Mouse (Mus musculus) forebrain, embryonic 10.5 days (tissue): ENCODE results near the gene Vamp3. TPM values are rescaled to one million over a fixed set of nuclear protein-coding genes. Genes with fewer than 3 reads are reported as not detected.
A peak's percentile ranks its signal among the peaks of the same experiment; 100 is the strongest.

Experiments used
- DNase-seq: peaks from one replicate; pipeline ENCODE4 v3.0.0-alpha.2; 2017; ENCODE audit warnings: low spot score; ENCODE audit errors: extremely low spot score
- H3K27ac ChIP-seq: fragments of 300-500 bp; sonication (generic); 2 replicates; pipeline ENCODE4 v1.5.1; 2016; ENCODE audit warnings: mild to moderate bottlenecking
- H3K27me3 ChIP-seq: fragments of 300-500 bp; sonication (generic); 2 replicates; pipeline ENCODE4 v1.6.1; 2016; ENCODE audit warnings: mild to moderate bottlenecking; ENCODE audit not compliant: poor library complexity, severe bottlenecking
- H3K36me3 ChIP-seq: fragments of 300-500 bp; sonication (generic); replicated peaks from 2 replicates; pipeline ENCODE4 v1.6.1; 2016; ENCODE audit warnings: mild to moderate bottlenecking, moderate library complexity
- H3K4me1 ChIP-seq: fragments of 300-500 bp; sonication (generic); 2 replicates; pipeline ENCODE4 v1.6.1; 2016
- H3K4me3 ChIP-seq: fragments of 300-500 bp; sonication (generic); 2 replicates; pipeline ENCODE4 v1.5.1; 2016; ENCODE audit warnings: mild to moderate bottlenecking, moderate library complexity
- H3K9me3 ChIP-seq: fragments of 300-500 bp; sonication (generic); 2 replicates; pipeline ENCODE4 v1.6.1; 2016; ENCODE audit warnings: mild to moderate bottlenecking, moderate library complexity
- WGBS: fragments of 180-500 bp; shearing (Covaris S2); methylation state at CpG from one replicate; pipeline ENCODE4 v1.1.7; 2016; 5-methylcytosine and 5-hydroxymethylcytosine counted together
- polyA plus RNA-seq: library from polyadenylated mRNA; unstranded; fragments of >200 nt; fragmentation: Nextera tagmentation; extraction: Ambion mirVana; gene quantifications from 2 replicates; pipeline ENCODE4 v1.2.1, GENCODE M21; 2016

Gene Vamp3
- 123 and 124 TPM in 2 replicates for polyA plus RNA-seq

DNA sequence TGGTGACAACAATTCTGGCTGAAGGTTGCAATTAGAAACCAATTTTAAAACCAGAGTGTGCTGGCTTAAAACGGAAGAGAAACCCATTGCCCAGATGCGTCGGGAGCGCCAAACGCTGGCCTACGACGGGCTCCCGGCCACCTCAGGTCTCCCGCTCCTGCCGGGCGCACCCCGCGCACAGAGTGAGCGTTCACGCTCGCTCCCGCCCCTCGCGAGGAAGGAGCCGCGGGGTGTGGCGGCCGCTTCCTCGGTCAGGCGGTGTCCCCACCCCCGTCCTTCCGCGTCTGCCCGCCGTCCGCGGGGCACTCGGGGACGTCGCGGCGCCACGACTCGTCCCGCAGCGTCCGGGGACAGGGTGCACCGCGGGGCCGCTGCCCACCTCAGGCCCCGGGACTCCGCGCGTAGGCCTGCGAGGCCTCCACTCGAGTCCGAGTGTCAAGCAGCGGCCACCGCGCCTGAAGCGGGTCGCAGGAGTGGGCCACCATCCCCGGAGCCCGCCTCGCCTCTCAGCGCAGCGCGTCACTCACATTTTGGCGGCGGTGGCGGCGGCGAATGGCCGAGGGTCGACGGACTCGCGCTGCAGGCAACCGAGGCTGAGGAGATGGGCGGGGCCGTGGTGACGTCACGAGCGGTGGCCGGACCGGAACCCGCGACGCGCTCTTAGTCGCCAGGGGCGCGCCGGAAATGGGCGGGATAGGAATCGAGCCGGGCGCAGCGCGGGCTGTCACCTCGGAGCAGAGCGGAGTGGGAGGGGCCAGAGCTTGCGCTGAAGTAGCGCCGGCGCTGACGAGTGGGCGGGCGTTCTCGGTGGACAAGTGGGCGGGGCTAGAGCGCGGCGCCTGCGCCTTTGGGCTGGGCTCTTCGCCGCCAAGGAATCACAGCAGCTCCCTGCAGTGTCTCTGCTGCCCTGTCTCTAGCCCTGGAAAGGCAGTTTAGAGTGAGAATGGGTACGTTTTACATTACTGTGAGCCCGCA, at the start of gene Vamp3:
TSS of gene Vamp3 (minus strand) at position 617 of the 975 bp plus-strand sequence.
- DNase-seq, result peak; percentile 99
- Histone ChIP-seq H3K4me3 (peak within 1 kb of the TSS; percentile 96), H3K4me1 (peaks cover 25% of the 10 kb centered on the region), H3K27ac (peak within 1 kb of the TSS; percentile 95), H3K27me3 (no peaks in the 10 kb centered on the region), H3K9me3 (peaks cover 10% of the 10 kb centered on the region; the same call in 1 of the 2 replicates), H3K36me3 (peaks cover 50% of the 10 kb centered on the region)
- WGBS, result under 1% methylated on average over 114 of the region's 114 CpGs

GRCm38 (mm10) chr4:151106468-151106867, 48.7 kb upstream of the Vamp3 start:
- 40% methylated on average over 10 of the region's 10 CpGs for WGBS

DNA sequence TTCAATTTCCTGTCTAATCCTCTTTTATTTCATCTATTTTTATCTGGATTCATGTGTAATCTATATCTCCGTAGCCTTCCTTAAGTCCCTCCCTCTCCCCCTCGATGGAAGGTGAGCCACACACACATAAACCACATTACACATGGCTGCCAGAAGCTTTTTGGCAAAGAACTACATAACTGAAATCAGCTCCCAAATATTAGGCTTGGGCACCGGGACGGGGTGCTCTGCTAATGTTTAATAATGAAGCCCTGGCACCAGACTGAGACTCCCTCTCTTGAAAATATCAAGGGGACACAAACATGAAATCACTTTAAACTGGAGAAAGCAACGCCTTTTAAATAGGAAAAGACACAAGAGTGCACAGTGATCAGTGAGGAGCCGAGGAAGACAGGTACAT, 48.1 kb upstream of the Vamp3 start:
- no peak for DNase-seq
- 91% methylated on average over 6 of the region's 6 CpGs for WGBS
- peaks cover 33% of the 10 kb centered on the region for H3K36me3 ChIP-seq
- H3K4me1 ChIP-seq, result peaks cover 41% of the 10 kb centered on the region
- H3K27me3 ChIP-seq, result peaks cover 45% of the 10 kb centered on the region
- H3K4me3 ChIP-seq, result peak overlapping the region; percentile 88; the same call in 1 of the 2 replicates
- no peak overlapping the region for H3K27ac ChIP-seq
- peaks cover 19% of the 10 kb centered on the region for H3K9me3 ChIP-seq

More at GRCm38 (mm10) chr4:151106468-151106867, 48.7 kb upstream of the Vamp3 start:
- DNase-seq, result no peak
- Histone ChIP-seq H3K9me3 (peaks cover 15% of the 10 kb centered on the region), H3K4me1 (peaks cover 41% of the 10 kb centered on the region), H3K27me3 (peaks cover 51% of the 10 kb centered on the region), H3K27ac (no peak overlapping the region; the same call in 1 of the 2 replicates), H3K4me3 (peak overlapping the region; percentile 88), H3K36me3 (peaks cover 27% of the 10 kb centered on the region)

- H3K4me3 ChIP-seq, result no peak overlapping the region
- H3K9me3 ChIP-seq, result peaks cover 19% of the 10 kb centered on the region
- H3K27me3 ChIP-seq, result peaks cover 28% of the 10 kb centered on the region
- H3K4me1 ChIP-seq, result peaks cover 35% of the 10 kb centered on the region
- H3K36me3 ChIP-seq, result peaks cover 40% of the 10 kb centered on the region
- H3K27ac ChIP-seq, result no peak overlapping the region
- DNase-seq, result no peak
- WGBS, result 93% methylated on average over 10 of the region's 10 CpGs
These were observed 46.4 kb upstream of the Vamp3 start for GRCm38 (mm10) chr4:151104147-151104546.

GRCm38 (mm10) chr4:151103646-151104045, 45.9 kb upstream of the Vamp3 start:
- Histone ChIP-seq H3K36me3 (peaks cover 40% of the 10 kb centered on the region), H3K4me1 (peaks cover 30% of the 10 kb centered on the region), H3K9me3 (peaks cover 19% of the 10 kb centered on the region), H3K4me3 (no peak overlapping the region), H3K27me3 (peaks cover 23% of the 10 kb centered on the region), H3K27ac (no peak overlapping the region)
- no peak for DNase-seq
- 91% methylated on average over 11 of the region's 11 CpGs for WGBS

- 89% methylated on average over 11 of the region's 11 CpGs for WGBS
- Histone ChIP-seq H3K4me3 (no peak overlapping the region), H3K27ac (no peak overlapping the region), H3K4me1 (peaks cover 11% of the 10 kb centered on the region), H3K27me3 (no peaks in the 10 kb centered on the region), H3K9me3 (peaks cover 9% of the 10 kb centered on the region), H3K36me3 (peaks cover 43% of the 10 kb centered on the region)
- DNase-seq, result no peak
These were observed 39.3 kb upstream of the Vamp3 start for GRCm38 (mm10) chr4:151097104-151097438.

DNA sequence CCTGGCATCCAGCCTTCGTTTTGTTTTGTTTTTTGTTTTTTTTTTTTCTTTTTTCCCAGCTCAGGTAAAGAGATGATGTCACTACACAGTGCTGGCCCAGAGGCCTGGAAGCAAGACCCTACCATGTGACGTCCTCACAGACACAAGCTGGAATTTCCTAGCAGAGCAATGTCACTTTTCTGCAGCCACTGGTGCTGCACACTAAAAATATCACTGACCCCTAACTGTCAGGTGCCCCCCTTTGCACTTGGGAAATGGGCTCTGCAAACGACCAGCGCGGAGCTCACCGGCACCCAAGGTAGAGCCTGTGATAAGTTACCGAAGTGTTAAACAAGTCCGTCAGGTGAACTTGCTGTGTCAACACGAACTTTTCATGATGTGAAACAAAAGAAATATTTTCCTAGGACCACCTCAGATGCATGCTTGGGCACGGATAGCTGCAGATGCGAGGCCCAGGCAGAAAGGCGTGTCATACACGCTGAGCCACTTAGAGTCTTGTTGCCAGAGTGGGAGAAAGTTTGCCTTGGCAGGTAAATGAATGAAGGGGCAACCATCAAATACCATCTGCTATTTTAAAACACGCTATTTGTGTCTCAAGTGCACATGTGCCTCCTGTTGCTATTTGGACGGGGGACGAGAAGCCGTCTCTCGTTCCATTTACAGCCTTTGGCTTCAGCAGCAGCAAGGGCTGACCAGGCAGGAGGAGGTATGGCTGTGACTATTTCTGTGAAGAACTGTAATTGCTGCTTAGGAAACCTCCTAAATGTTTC, 38.8 kb upstream of the Vamp3 start:
- no peak for DNase-seq
- H3K36me3 ChIP-seq, result peaks cover 37% of the 10 kb centered on the region
- 93% methylated on average over 18 of the region's 18 CpGs for WGBS
- H3K27me3 ChIP-seq, result no peaks in the 10 kb centered on the region
- peaks cover 4% of the 10 kb centered on the region for H3K9me3 ChIP-seq
- peaks cover 11% of the 10 kb centered on the region for H3K4me1 ChIP-seq
- no peak overlapping the region for H3K27ac ChIP-seq
- no peak overlapping the region for H3K4me3 ChIP-seq

DNA sequence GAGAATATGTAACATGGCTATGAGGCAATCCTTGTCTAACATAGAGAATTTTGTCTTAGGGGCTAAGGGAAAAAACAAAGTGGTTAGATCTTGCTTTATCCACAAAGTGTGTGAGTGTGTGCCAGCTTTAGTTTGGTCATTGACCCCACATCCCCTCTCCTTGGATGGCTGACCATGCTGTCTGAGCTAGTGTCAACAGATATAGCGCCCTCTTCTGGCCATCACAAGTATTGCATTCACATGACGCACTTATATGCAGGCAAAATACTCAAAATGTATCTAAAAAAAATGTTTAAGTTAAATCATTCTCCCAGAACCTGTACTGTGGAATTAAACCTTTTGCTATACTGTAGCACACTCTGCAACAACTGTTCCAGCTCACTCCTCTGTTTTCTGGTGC, 37.4 kb upstream of the Vamp3 start:
- no peak for DNase-seq
- peaks cover 18% of the 10 kb centered on the region for H3K4me1 ChIP-seq
- H3K36me3 ChIP-seq, result peaks cover 25% of the 10 kb centered on the region
- WGBS, result 36% methylated on average over 2 of the region's 2 CpGs
- H3K9me3 ChIP-seq, result no peaks in the 10 kb centered on the region
- no peak overlapping the region for H3K27ac ChIP-seq
- no peak overlapping the region for H3K4me3 ChIP-seq
- H3K27me3 ChIP-seq, result no peaks in the 10 kb centered on the region

DNA sequence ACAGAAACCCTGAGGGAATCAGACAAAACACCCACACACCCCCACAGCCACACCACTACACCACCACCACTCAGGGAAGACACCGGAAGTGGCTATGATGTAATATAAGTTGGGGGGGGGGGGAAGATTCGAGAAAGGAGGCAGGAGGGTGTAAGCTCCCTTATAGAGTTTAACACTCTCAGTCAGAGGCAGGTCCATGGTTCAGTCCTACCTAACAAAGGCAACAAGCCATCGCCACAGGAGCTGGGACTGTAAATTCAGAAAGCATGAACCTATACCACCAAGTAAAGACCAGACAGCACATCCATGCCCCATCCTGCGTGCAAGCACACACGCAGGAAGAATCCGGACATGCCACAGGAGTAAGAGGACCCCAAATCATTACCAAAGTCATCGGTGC, 31.5 kb upstream of the Vamp3 start, which contains the start of gene Gm13090:
TSS of gene Gm13090 (plus strand) at position 301 of the 400 bp plus-strand sequence.
- 90% methylated on average over 7 of the region's 7 CpGs for WGBS
- Histone ChIP-seq H3K9me3 (no peaks in the 10 kb centered on the region), H3K4me3 (no peak within 1 kb of the TSS), H3K27ac (no peak within 1 kb of the TSS), H3K36me3 (peaks cover 59% of the 10 kb centered on the region), H3K27me3 (no peaks in the 10 kb centered on the region), H3K4me1 (peaks cover 7% of the 10 kb centered on the region)
- DNase-seq, result no peak

DNA sequence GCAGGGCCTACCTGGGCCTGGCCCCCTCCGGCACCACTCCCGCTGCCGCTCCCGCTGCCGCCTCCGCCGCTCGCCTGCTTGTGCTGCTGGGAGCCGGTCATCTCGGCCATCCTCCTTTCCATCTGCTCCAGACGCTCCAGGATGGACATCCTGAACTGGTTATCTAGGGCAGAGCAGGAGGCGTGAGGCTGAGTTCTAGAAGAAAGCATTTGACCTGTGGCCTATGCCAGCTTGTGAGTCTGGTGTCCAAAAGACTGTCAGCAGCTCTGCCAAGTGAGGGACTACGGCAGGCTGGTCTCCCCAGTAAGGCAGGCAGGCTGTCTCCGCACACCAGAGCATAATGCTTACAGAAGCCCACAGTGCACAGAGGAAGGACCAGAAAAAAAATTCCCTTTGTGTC, 31.1 kb upstream of the Vamp3 start:
- H3K4me1 ChIP-seq, result peaks cover 7% of the 10 kb centered on the region
- no peaks in the 10 kb centered on the region for H3K9me3 ChIP-seq
- no peak overlapping the region for H3K27ac ChIP-seq
- WGBS, result 95% methylated on average over 14 of the region's 14 CpGs
- no peak overlapping the region for H3K4me3 ChIP-seq
- no peak for DNase-seq
- H3K27me3 ChIP-seq, result no peaks in the 10 kb centered on the region
- peaks cover 59% of the 10 kb centered on the region for H3K36me3 ChIP-seq

GRCm38 (mm10) chr4:151087358-151087757, 29.6 kb upstream of the Vamp3 start:
- no peak overlapping the region for H3K27ac ChIP-seq
- H3K36me3 ChIP-seq, result peaks cover 71% of the 10 kb centered on the region
- no peaks in the 10 kb centered on the region for H3K27me3 ChIP-seq
- H3K4me1 ChIP-seq, result peaks cover 7% of the 10 kb centered on the region
- 91% methylated on average over 1 of the region's 1 CpGs for WGBS
- H3K9me3 ChIP-seq, result no peaks in the 10 kb centered on the region
- H3K4me3 ChIP-seq, result no peak overlapping the region
- no peak for DNase-seq

DNA sequence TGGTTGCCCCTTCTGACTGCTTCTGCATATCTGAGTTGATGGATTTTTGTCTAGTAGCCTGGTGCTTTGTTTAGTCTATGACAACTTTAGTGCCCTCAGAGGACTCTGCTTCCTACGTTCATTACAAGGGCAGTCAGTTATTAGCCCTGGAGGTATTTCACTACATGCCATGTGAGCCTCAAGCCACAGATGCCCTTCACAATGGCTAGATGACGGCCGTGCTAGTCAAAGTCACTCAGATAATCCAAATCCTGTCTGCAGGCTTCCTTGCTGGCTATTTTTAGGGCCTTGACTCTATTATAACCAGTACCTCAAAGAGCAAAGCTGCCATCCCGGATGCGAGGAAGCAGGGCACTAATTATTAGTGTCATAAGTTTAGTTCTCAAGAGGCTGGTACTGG, 25.3 kb upstream of the Vamp3 start:
- no peaks in the 10 kb centered on the region for H3K9me3 ChIP-seq
- 88% methylated on average over 5 of the region's 5 CpGs for WGBS
- no peak overlapping the region for H3K27ac ChIP-seq
- DNase-seq, result no peak
- H3K27me3 ChIP-seq, result no peaks in the 10 kb centered on the region
- no peaks in the 10 kb centered on the region for H3K4me1 ChIP-seq
- peaks cover 100% of the 10 kb centered on the region for H3K36me3 ChIP-seq
- no peak overlapping the region for H3K4me3 ChIP-seq
